ENCODE assay signal across 24 mouse cellular contexts in genomic region chr2:153660616-153661015, GRCm38 (mm10). TPM values are rescaled to one million over a fixed set of nuclear protein-coding genes. Genes with fewer than 3 reads are reported as not detected.
DNase-seq lines count a peak whose midpoint lies in the region; ATAC-seq and TF ChIP-seq lines count a peak whose summit lies in the region.
"Had no signal": no experiment of that assay in that cellular context is flagged by ENCODE, and none has a peak within 500 bp of the region (broad histone marks: within the 10 kb centered on the region; RNA-seq: fewer than 3 reads in every experiment).

No protein-coding gene starts in this region.

- no peak overlapping the region for H3K9ac ChIP-seq in stomach, embryonic 16.5 days (ENCODE audit: low read length)
- H3K9ac ChIP-seq in stomach, postnatal 0 days (ENCODE audit: low read length), result no peak overlapping the region
- H3K9ac ChIP-seq: forebrain, postnatal 0 days; kidney, embryonic 15.5 days; liver, embryonic 14.5 days; neural tube, embryonic 12.5 days had no signal

- peak; percentile 33 for DNase-seq in adrenal gland, postnatal 10 days
- DNase-seq in adrenal gland, adult 2 months, result no peak
- peak; percentile 31 for DNase-seq in kidney, postnatal 10 days
- no peak for DNase-seq in kidney, adult 9 months
- no peak for DNase-seq in stomach, postnatal 0 days (ENCODE audit: low spot score)
- DNase-seq in retina, postnatal 1 day, result peak; percentile 52
- DNase-seq in spleen, postnatal 36 days (ENCODE audit: low spot score in 2 of 2), result no peak
- DNase-seq: cerebellum, adult 2 months; forebrain, postnatal 0 days; gastrocnemius, postnatal 25 days; heart, postnatal 14 days; lung, postnatal 14 days; thymus, postnatal 25 days had no signal

- H3K4me1 ChIP-seq in stomach, embryonic 16.5 days (ENCODE audit: control insufficient read depth, insufficient read depth, low read length), result no peaks in the 10 kb centered on the region
- no peaks in the 10 kb centered on the region for H3K4me1 ChIP-seq in stomach, postnatal 0 days (replicated peaks; ENCODE audit: control insufficient read depth, insufficient read depth)
- H3K4me1 ChIP-seq: neural tube, embryonic 12.5 days had no signal

- TF ChIP-seq CTCF in stomach, postnatal 0 days (IDR thresholded peaks at IDR 0.05; ENCODE audit: low read depth), result no peak

- H3K4me2 ChIP-seq in stomach, embryonic 16.5 days (ENCODE audit: low read depth, low read length), result no peak overlapping the region
- H3K4me2 ChIP-seq in stomach, postnatal 0 days (replicated peaks; ENCODE audit: low read depth), result no peak overlapping the region
- H3K4me2 ChIP-seq: kidney, embryonic 15.5 days; neural tube, embryonic 12.5 days had no signal

- H3K27ac ChIP-seq in stomach, embryonic 16.5 days (ENCODE audit: low read length), result no peak overlapping the region
- no peak overlapping the region for H3K27ac ChIP-seq in stomach, postnatal 0 days (replicated peaks)
- H3K27ac ChIP-seq: heart, embryonic 10.5 days; kidney, embryonic 15.5 days; liver, embryonic 14.5 days; neural tube, embryonic 12.5 days had no signal

- no peak overlapping the region for H3K4me3 ChIP-seq in stomach, embryonic 16.5 days (replicated peaks; ENCODE audit: low read length)
- H3K4me3 ChIP-seq in stomach, postnatal 0 days (ENCODE audit: low read depth, low read length), result no peak overlapping the region
- H3K4me3 ChIP-seq: heart, embryonic 10.5 days; kidney, embryonic 15.5 days; neural tube, embryonic 12.5 days had no signal

- no peaks in the 10 kb centered on the region for H3K27me3 ChIP-seq in stomach, embryonic 16.5 days (ENCODE audit: control insufficient read depth, insufficient read depth, low read length)
- H3K27me3 ChIP-seq in stomach, postnatal 0 days (ENCODE audit: control insufficient read depth, insufficient read depth, low read length), result no peaks in the 10 kb centered on the region
- H3K27me3 ChIP-seq: kidney, embryonic 15.5 days; neural tube, embryonic 12.5 days; Patski had no signal

- no peak for TF ChIP-seq EP300 in stomach, postnatal 0 days (optimal IDR thresholded peaks at IDR 0.05)

- WGBS in stomach, embryonic 16.5 days, result 32% methylated on average over 3 of the region's 3 CpGs
- 32% methylated on average over 3 of the region's 3 CpGs for WGBS in stomach, postnatal 0 days

- ATAC-seq in stomach, embryonic 16.5 days (ENCODE audit: insufficient read depth, low FRiP score), result peak; percentile 19; the same call in 1 of the 2 replicates
- ATAC-seq in stomach, postnatal 0 days (ENCODE audit: low FRiP score, low TSS enrichment), result no peak
- ATAC-seq: forebrain, postnatal 0 days; midbrain, embryonic 16.5 days; Patski had no signal

- no peaks in the 10 kb centered on the region for H3K36me3 ChIP-seq in stomach, embryonic 16.5 days (ENCODE audit: control insufficient read depth, insufficient read depth, low read length)
- no peaks in the 10 kb centered on the region for H3K36me3 ChIP-seq in stomach, postnatal 0 days (ENCODE audit: control insufficient read depth, insufficient read depth, low read length)

- no peaks in the 10 kb centered on the region for H3K9me3 ChIP-seq in stomach, embryonic 16.5 days (replicated peaks; ENCODE audit: control insufficient read depth, low read length)
- no peaks in the 10 kb centered on the region for H3K9me3 ChIP-seq in stomach, postnatal 0 days (ENCODE audit: control insufficient read depth, low read length)
- H3K9me3 ChIP-seq: heart, embryonic 10.5 days; kidney, embryonic 15.5 days; neural tube, embryonic 12.5 days had no signal

RNA-seq across cellular contexts. Expression of gene Dnmt3b, which starts 11.4 kb away (rescaled TPM):
- 1 to 10 TPM; 4.3 to 6.5 TPM for total RNA-seq in adrenal gland, postnatal 10 days (2021)
- total RNA-seq in adrenal gland, adult 2 months (2021), result 1 to 10 TPM; 1.4 to 1.9 TPM
- 1.2 and 1.7 TPM in 2 replicates for polyA plus RNA-seq in adrenal gland, adult 2 months (2012; rRNA removed)
- 6.5 and 7.0 TPM in 2 replicates for polyA plus RNA-seq in stomach, embryonic 16.5 days (2015; fragmentation: Nextera tagmentation; extraction: Ambion mirVana)
- 2.6 and 3.0 TPM in 2 replicates for polyA plus RNA-seq in stomach, postnatal 0 days (2015; fragmentation: Nextera tagmentation; extraction: Ambion mirVana)

RNA-seq across cellular contexts. Expression of gene Commd7, which starts 28.0 kb away (rescaled TPM):
- total RNA-seq in adrenal gland, postnatal 10 days (2021), result 10 to 100 TPM; 31.6 to 33.0 TPM
- 10 to 100 TPM; 32.3 to 37.0 TPM for total RNA-seq in adrenal gland, adult 2 months (2021)
- polyA plus RNA-seq in adrenal gland, adult 2 months (2012; rRNA removed), result 21.9 and 28.9 TPM in 2 replicates
- 72.0 and 75.0 TPM in 2 replicates for polyA plus RNA-seq in stomach, embryonic 16.5 days (2015; fragmentation: Nextera tagmentation; extraction: Ambion mirVana)
- polyA plus RNA-seq in stomach, postnatal 0 days (2015; fragmentation: Nextera tagmentation; extraction: Ambion mirVana), result 68.1 and 70.1 TPM in 2 replicates

RNA-seq across cellular contexts. Expression of gene Dnmt3c, which starts 35.8 kb away (rescaled TPM):
- total RNA-seq in adrenal gland, postnatal 10 days (2021), result not detected
- not detected for total RNA-seq in adrenal gland, adult 2 months (2021)
- polyA plus RNA-seq in adrenal gland, adult 2 months (2012; rRNA removed), result 0.06 TPM in 1 of 2 replicates, not detected in the other
- polyA plus RNA-seq in stomach, embryonic 16.5 days (2015; fragmentation: Nextera tagmentation; extraction: Ambion mirVana), result 0.06 TPM in 1 of 2 replicates, not detected in the other
- polyA plus RNA-seq in stomach, postnatal 0 days (2015; fragmentation: Nextera tagmentation; extraction: Ambion mirVana), result not detected in 2 replicates
- total RNA-seq: adrenal gland, adult 18-20 months; forebrain, postnatal 0 days; gastrocnemius, postnatal 25 days; heart, postnatal 14 days; left cerebral cortex, postnatal 14 days had no signal
- polyA plus RNA-seq: embryonic facial prominence, embryonic 11.5 days; forebrain, postnatal 0 days; kidney, embryonic 15.5 days; midbrain, embryonic 16.5 days; small intestine, adult 2 months had no signal

Comparison
In these comparisons a context has a peak if more than half of its experiments do, and no peak if none do; other contexts are left out.
1. DNase-seq: peak in adrenal gland, postnatal 10 days (single experiment), kidney, postnatal 10 days (single experiment) and retina, postnatal 1 day (single experiment); none in adrenal gland, adult 2 months (single experiment), kidney, adult 9 months (single experiment), stomach, postnatal 0 days (single experiment) and spleen, postnatal 36 days (0 of 2).